Mouse (Mus musculus) lung, embryonic 14.5 days (tissue): ENCODE measurements around the gene Cga. TPM values are rescaled to one million over a fixed set of nuclear protein-coding genes. Genes with fewer than 3 reads are reported as not detected.
A peak's percentile ranks its signal among the peaks of the same experiment; 100 is the strongest.

Source experiments
- ATAC-seq: fragments of 200-750 bp; cut with Nextera tagmentation; 2 replicates; pipeline ENCODE4 v1.8.0; 2017; ENCODE audit warnings: mild to moderate bottlenecking, moderate TSS enrichment, moderate library complexity; ENCODE audit not compliant: insufficient read depth
- DNase-seq: peaks from one replicate; pipeline ENCODE4 v3.0.0-alpha.2; 2015
- H3K27ac ChIP-seq: fragments of 300-500 bp; sonication (generic); 2 replicates; pipeline ENCODE4 v1.5.1; 2014; ENCODE audit warnings: low read depth, mild to moderate bottlenecking, moderate library complexity
- H3K27me3 ChIP-seq: fragments of 300-500 bp; sonication (generic); 2 replicates; pipeline ENCODE4 v1.6.1; 2014; ENCODE audit warnings: low read length, control low read depth; ENCODE audit not compliant: insufficient read depth
- H3K36me3 ChIP-seq: fragments of 300-500 bp; sonication (generic); 2 replicates; pipeline ENCODE4 v1.6.1; 2014; ENCODE audit warnings: control low read depth; ENCODE audit not compliant: insufficient read depth
- H3K4me1 ChIP-seq: fragments of 300-500 bp; sonication (generic); 2 replicates; pipeline ENCODE4 v1.6.1; 2014; ENCODE audit warnings: antibody characterized with exemption, control low read depth; ENCODE audit not compliant: insufficient read depth
- H3K4me2 ChIP-seq: fragments of 300-500 bp; sonication (generic); 2 replicates; pipeline ENCODE4 v1.6.1; 2014; ENCODE audit warnings: mild to moderate bottlenecking
- H3K4me3 ChIP-seq: fragments of 300-500 bp; sonication (generic); 2 replicates; pipeline ENCODE4 v1.5.1; 2014; ENCODE audit warnings: low read depth, low read length
- H3K9ac ChIP-seq: fragments of 300-500 bp; sonication (generic); 2 replicates; pipeline ENCODE4 v1.6.1; 2014
- H3K9me3 ChIP-seq: fragments of 300-500 bp; sonication (generic); 2 replicates; pipeline ENCODE4 v1.6.1; 2016; ENCODE audit warnings: low read depth, low read length, control low read depth
- CTCF ChIP-seq: IDR thresholded peaks from 2 replicates; pipeline ENCODE4 v1.5.1; 2016; ENCODE audit warnings: antibody characterized with exemption, low read depth
- whole genome bisulfite sequencing: fragments of 180-500 bp; shearing (Covaris S2); extraction: QIAGEN DNeasy Blood & Tissue Kit; methylation state at CpG from one replicate; pipeline ENCODE4 v1.1.7; 2014; 5-methylcytosine and 5-hydroxymethylcytosine counted together
- polyA plus RNA-seq: library from polyadenylated mRNA; unstranded; fragments of >200 nt; fragmentation: Nextera tagmentation; extraction: Ambion mirVana; gene quantifications from 2 replicates; pipeline ENCODE4 v1.2.1, GENCODE M21; 2014

Cga gene
- polyA plus RNA-seq, 1 experiment from 2014 or later, result not detected

GRCm38 (mm10) chr4:34905396-34905795 is 11.8 kb downstream of the Cga start:
- no peak for ATAC-seq

GRCm38 (mm10) chr4:34906151-34906550 is 12.6 kb downstream of the Cga start:
- DNase-seq (no peak), ATAC-seq (no peak)
- no peak overlapping the region for H3K9ac ChIP-seq
- no peaks in the 10 kb centered on the region for H3K36me3 ChIP-seq
- 69% methylated on average over 4 of the region's 4 CpGs for WGBS
- no peak overlapping the region for H3K4me3 ChIP-seq
- TF ChIP-seq CTCF, result no peak
- H3K4me2 ChIP-seq, result no peak overlapping the region
- H3K27ac ChIP-seq, result no peak overlapping the region
- H3K9me3 ChIP-seq, result no peaks in the 10 kb centered on the region
- no peaks in the 10 kb centered on the region for H3K4me1 ChIP-seq
- no peaks in the 10 kb centered on the region for H3K27me3 ChIP-seq

More at GRCm38 (mm10) chr4:34905396-34905795, 11.8 kb downstream of the Cga start:
- H3K4me3 ChIP-seq, result no peak overlapping the region
- no peaks in the 10 kb centered on the region for H3K36me3 ChIP-seq
- no peak overlapping the region for H3K27ac ChIP-seq
- TF ChIP-seq CTCF, result peak; percentile 43; the same call in 1 of the 2 replicates
- H3K9ac ChIP-seq, result no peak overlapping the region
- WGBS, result 68% methylated on average over 5 of the region's 5 CpGs
- no peak overlapping the region for H3K4me2 ChIP-seq
- DNase-seq, result peak; percentile 35
- no peaks in the 10 kb centered on the region for H3K4me1 ChIP-seq
- H3K9me3 ChIP-seq, result no peaks in the 10 kb centered on the region
- H3K27me3 ChIP-seq, result no peaks in the 10 kb centered on the region

DNA sequence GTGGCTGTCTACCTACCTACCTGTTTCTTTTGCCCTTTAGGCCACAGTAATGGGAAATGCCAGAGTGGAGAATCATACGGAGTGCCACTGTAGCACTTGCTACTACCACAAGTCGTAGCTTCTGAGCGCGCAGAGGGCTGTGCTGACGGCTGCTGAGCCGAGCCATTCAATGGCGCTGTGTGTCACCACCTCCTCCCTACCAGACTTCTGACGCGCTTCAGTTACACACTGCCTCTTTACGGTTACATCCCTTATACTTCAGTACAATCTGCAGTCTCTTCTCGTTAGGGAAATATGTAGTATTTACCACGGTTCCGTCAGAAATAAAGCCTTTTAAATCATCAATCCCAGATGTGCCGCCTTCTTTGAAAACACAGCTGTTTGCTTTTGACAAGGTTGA is 13.4 kb downstream of the Cga start:
- peak overlapping the region; percentile 37 for H3K4me2 ChIP-seq
- H3K4me1 ChIP-seq, result no peaks in the 10 kb centered on the region
- no peak overlapping the region for H3K4me3 ChIP-seq
- WGBS, result 38% methylated on average over 14 of the region's 14 CpGs
- no peak overlapping the region for H3K9ac ChIP-seq
- TF ChIP-seq CTCF, result no peak
- no peak overlapping the region for H3K27ac ChIP-seq
- H3K9me3 ChIP-seq, result no peaks in the 10 kb centered on the region
- ATAC-seq (peak; percentile 64; the same call in 1 of the 2 replicates), DNase-seq (peak; percentile 48)
- no peaks in the 10 kb centered on the region for H3K27me3 ChIP-seq
- H3K36me3 ChIP-seq, result no peaks in the 10 kb centered on the region

DNA sequence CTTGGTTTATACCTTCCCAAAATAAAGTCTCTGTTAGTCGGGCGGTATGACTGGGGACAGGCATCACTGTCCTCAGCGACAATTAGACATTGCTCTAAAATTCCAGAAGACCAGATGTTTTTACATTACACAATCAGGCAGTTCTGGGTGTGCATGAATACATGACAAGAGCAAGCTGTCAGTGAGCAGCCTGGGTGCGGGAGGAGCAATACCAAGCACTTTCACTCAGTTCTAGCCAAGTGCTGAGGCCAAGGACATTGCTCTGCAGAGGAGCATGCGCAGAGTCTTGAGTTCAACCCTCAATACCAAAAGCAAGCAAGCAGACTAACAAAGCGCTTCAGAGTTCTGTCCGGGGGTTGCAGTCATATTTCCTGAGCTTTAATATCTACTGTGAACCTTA is 14.5 kb downstream of the Cga start:
- no peak overlapping the region for H3K4me3 ChIP-seq
- no peaks in the 10 kb centered on the region for H3K9me3 ChIP-seq
- 52% methylated on average over 7 of the region's 7 CpGs for WGBS
- H3K27me3 ChIP-seq, result no peaks in the 10 kb centered on the region
- H3K4me2 ChIP-seq, result no peak overlapping the region
- no peak overlapping the region for H3K27ac ChIP-seq
- peak; percentile 91 for ATAC-seq
- no peak for TF ChIP-seq CTCF
- no peaks in the 10 kb centered on the region for H3K36me3 ChIP-seq
- DNase-seq, result peak; percentile 80
- H3K9ac ChIP-seq, result no peak overlapping the region
- H3K4me1 ChIP-seq, result no peaks in the 10 kb centered on the region

- H3K36me3 ChIP-seq, result no peaks in the 10 kb centered on the region
- WGBS, result 66% methylated on average over 3 of the region's 3 CpGs
- H3K4me2 ChIP-seq, result no peak overlapping the region
- TF ChIP-seq CTCF, result no peak
- DNase-seq, result no peak
- H3K4me1 ChIP-seq, result no peaks in the 10 kb centered on the region
- H3K27me3 ChIP-seq, result no peaks in the 10 kb centered on the region
- no peaks in the 10 kb centered on the region for H3K9me3 ChIP-seq
- no peak overlapping the region for H3K9ac ChIP-seq
- no peak overlapping the region for H3K27ac ChIP-seq
- H3K4me3 ChIP-seq, result no peak overlapping the region
- no peak for ATAC-seq
Observed at GRCm38 (mm10) chr4:34911401-34911800, 17.8 kb downstream of the Cga start.

DNA sequence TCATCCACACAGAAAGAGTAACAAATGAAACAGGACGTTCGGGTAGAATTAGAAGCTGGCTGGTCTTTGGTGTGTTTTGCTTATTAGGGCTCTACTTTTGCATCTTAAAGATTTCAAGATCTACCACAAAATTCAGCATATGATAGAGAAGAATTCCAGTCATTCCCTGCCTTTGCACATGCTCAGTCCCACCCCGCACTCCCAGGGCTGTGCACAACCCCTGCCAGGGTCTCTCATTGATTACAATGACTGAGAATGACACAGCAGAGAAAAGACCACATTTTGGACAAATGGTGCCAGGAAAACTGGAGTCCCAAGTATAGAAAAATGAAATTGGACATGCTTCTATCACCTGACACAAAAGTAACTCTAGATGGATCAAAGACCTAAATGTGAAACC is 18.6 kb downstream of the Cga start:
- TF ChIP-seq CTCF, result no peak
- DNase-seq (no peak), ATAC-seq (no peak)
- no peaks in the 10 kb centered on the region for H3K9me3 ChIP-seq
- no peak overlapping the region for H3K9ac ChIP-seq
- no peak overlapping the region for H3K27ac ChIP-seq
- no peaks in the 10 kb centered on the region for H3K4me1 ChIP-seq
- no peak overlapping the region for H3K4me2 ChIP-seq
- H3K4me3 ChIP-seq, result no peak overlapping the region
- 77% methylated on average over 3 of the region's 3 CpGs for WGBS
- no peaks in the 10 kb centered on the region for H3K36me3 ChIP-seq
- H3K27me3 ChIP-seq, result no peaks in the 10 kb centered on the region

DNA sequence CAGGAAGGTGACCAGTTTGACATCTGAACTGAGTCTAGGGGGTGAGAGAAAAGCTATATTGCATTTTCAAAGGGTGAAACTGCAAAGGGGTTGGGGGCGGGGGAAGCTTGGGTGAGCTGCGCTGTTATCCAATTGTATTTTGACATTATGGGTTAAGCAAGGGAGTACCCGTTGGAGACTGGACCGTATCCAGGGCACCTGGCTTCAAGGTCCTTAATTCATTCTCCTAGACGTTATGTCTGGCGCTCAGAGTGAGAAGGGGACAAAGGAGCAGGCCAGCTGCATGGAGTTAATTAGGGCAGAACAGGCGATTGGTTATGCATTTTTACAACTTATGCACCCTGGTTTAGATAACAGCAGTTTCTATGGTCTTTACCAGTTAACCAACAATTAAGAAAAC is 23.8 kb downstream of the Cga start:
- H3K9ac ChIP-seq, result no peak overlapping the region
- no peaks in the 10 kb centered on the region for H3K36me3 ChIP-seq
- TF ChIP-seq CTCF, result no peak
- no peaks in the 10 kb centered on the region for H3K27me3 ChIP-seq
- 66% methylated on average over 7 of the region's 7 CpGs for WGBS
- DNase-seq (no peak), ATAC-seq (no peak)
- H3K4me2 ChIP-seq, result no peak overlapping the region
- no peak overlapping the region for H3K27ac ChIP-seq
- H3K4me3 ChIP-seq, result no peak overlapping the region
- no peaks in the 10 kb centered on the region for H3K9me3 ChIP-seq
- no peaks in the 10 kb centered on the region for H3K4me1 ChIP-seq
